Mouse (Mus musculus) bone marrow, adult 2 months (tissue): Measurements from ENCODE around the gene Lhpp.

Source experiments
- CTCF ChIP-seq: fragments of 200-500 bp; IDR thresholded peaks from 2 replicates; pipeline ENCODE4 v1.5.1; 2011; ENCODE audit warnings: low read length, control low read depth; ENCODE audit not compliant: control insufficient read depth, insufficient read depth
- POLR2A ChIP-seq: fragments of 200-500 bp; IDR thresholded peaks from 2 replicates; pipeline ENCODE4 v1.6.1; 2011; ENCODE audit warnings: low read depth, mild to moderate bottlenecking, control low read depth, low read length, borderline replicate concordance; ENCODE audit not compliant: control insufficient read depth

DNA sequence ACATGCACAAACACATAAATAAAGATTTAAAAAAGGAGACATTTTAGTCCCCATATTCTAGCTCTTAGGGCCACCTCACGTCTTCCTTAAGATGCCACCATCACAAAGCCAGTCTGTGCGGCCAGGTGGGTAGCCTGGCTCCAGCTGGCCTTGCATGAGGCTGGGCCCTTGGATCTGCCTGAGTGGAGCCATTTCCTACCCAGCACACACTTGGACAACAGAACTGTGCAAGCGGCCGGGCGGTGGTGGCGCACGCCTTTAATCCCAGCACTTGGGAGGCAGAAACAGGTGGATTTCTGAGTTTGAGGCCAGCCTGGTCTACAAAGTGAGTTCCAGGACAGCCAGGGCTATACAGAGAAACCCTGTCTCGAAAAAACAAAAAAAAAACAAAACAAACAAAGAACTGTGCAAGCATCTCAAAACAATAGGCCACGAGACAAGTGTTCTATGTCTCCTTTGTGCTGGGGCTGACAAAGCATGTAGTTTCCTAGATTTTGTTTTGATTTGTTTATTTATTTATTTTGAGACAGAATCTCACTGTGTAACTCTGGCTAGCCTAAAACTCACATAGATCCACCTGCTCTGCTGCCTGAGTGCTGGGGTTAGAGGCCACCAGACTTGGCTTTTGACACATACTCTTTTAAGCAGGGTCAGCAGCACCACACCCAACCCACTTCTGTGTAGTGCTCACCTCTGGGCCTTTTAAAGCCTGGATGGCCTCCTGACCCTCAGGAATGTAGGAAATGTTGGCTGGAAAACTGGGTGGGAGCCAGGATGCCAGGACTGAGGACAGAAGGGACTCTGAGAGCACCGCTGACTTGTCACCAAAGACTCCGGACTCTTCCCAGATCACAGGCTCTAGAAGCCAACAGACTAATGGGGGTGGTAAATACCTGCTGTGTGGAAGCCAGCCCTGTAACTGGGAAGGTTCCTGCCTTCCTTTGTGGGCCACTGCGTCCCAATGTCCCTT, 112.2 kb downstream of the Lhpp start:
- TF ChIP-seq CTCF (no peak), POLR2A (no peak)
